Mouse (Mus musculus): ENCODE data around the gene Pde6d. TPM values are rescaled to one million over a fixed set of nuclear protein-coding genes. Genes with fewer than 3 reads are reported as not detected.

Gene Pde6d
- polyA plus RNA-seq, 1 experiment = 11.7 TPM

GRCm38 (mm10) chr1:86532362-86533051, 49.9 kb downstream of the Pde6d start:
- 26% methylated on average over 11 of the region's 11 CpGs for WGBS
- Histone ChIP-seq H3K27ac (ENCODE audit: insufficient read depth, low read length) (no peak overlapping the region), H3K36me3 (ENCODE audit: control insufficient read depth, insufficient read depth, low read length) (peaks cover 8% of the 10 kb centered on the region), H3K27me3 (ENCODE audit: control insufficient read depth, insufficient read depth, low read length) (no peaks in the 10 kb centered on the region), H3K4me3 (ENCODE audit: extremely low read depth, insufficient read depth, insufficient read length) (no peak overlapping the region), H3K4me1 (ENCODE audit: control insufficient read depth, insufficient read depth, insufficient read length) (peaks cover 4% of the 10 kb centered on the region; the same call in 1 of the 2 replicates)
- peak; percentile 82 to 92 for DNase-seq (ENCODE audit: low read depth in 1 of 2, low spot score in 2 of 2)
- TF ChIP-seq POLR2A (IDR thresholded peaks at IDR 0.05; ENCODE audit: low read depth, low read length) (no peak), CTCF (IDR thresholded peaks at IDR 0.05; ENCODE audit: extremely low read depth, insufficient read depth, insufficient read length, insufficient replicate concordance) (peak; percentile 84; the same call in 1 of the 2 replicates)

- no peaks in the 10 kb centered on the region for H3K27me3 ChIP-seq (ENCODE audit: control insufficient read depth, insufficient read depth, low read length)
- TF ChIP-seq POLR2A (IDR thresholded peaks at IDR 0.05; ENCODE audit: low read depth, low read length) = no peak
- no peak for TF ChIP-seq CTCF (IDR thresholded peaks at IDR 0.05; ENCODE audit: extremely low read depth, insufficient read depth, insufficient read length, insufficient replicate concordance)
- DNase-seq (ENCODE audit: low read depth in 1 of 2, low spot score in 2 of 2) = no peak
- H3K4me3 ChIP-seq (ENCODE audit: extremely low read depth, insufficient read depth, insufficient read length) = no peak overlapping the region
- H3K27ac ChIP-seq (ENCODE audit: insufficient read depth, low read length) = no peak overlapping the region
- peaks cover 4% of the 10 kb centered on the region; the same call in 1 of the 2 replicates for H3K4me1 ChIP-seq (ENCODE audit: control insufficient read depth, insufficient read depth, insufficient read length)
- H3K36me3 ChIP-seq (ENCODE audit: control insufficient read depth, insufficient read depth, low read length) = peaks cover 8% of the 10 kb centered on the region
- 38% methylated on average over 13 of the region's 13 CpGs for WGBS
Measured at GRCm38 (mm10) chr1:86531547-86532321, 50.7 kb downstream of the Pde6d start.

GRCm38 (mm10) chr1:86530871-86531546, 51.4 kb downstream of the Pde6d start:
- TF ChIP-seq POLR2A (IDR thresholded peaks at IDR 0.05; ENCODE audit: low read depth, low read length) (no peak), CTCF (IDR thresholded peaks at IDR 0.05; ENCODE audit: extremely low read depth, insufficient read depth, insufficient read length, insufficient replicate concordance) (no peak)
- WGBS = 53% methylated on average over 4 of the region's 4 CpGs
- Histone ChIP-seq H3K36me3 (ENCODE audit: control insufficient read depth, insufficient read depth, low read length) (peaks cover 8% of the 10 kb centered on the region), H3K27me3 (ENCODE audit: control insufficient read depth, insufficient read depth, low read length) (no peaks in the 10 kb centered on the region), H3K4me1 (ENCODE audit: control insufficient read depth, insufficient read depth, insufficient read length) (peaks cover 4% of the 10 kb centered on the region; the same call in 1 of the 2 replicates), H3K4me3 (ENCODE audit: extremely low read depth, insufficient read depth, insufficient read length) (no peak overlapping the region), H3K27ac (ENCODE audit: insufficient read depth, low read length) (no peak overlapping the region)
- DNase-seq (ENCODE audit: low read depth in 1 of 2, low spot score in 2 of 2) = no peak

DNA sequence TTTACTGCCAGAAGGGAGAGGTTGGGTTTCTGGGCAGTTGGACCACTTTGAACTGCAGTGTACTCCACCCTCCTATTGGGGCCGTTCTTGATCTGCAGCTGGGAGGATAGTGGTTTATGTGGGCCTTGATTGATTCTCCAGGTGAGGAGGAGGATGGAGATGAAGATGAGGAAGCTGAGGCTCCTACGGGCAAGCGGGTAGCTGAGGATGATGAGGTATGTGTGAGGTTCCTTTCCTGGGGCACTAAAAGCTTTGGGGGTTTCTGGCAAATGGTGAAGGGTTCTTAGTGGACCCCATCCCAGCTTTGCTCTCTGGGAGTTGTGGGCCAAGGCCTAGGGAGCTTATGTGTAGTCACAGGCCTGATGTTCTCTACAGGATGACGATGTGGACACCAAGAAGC, 52.8 kb downstream of the Pde6d start:
- Histone ChIP-seq H3K4me3 (ENCODE audit: extremely low read depth, insufficient read depth, insufficient read length) (no peak overlapping the region), H3K4me1 (ENCODE audit: control insufficient read depth, insufficient read depth, insufficient read length) (peaks cover 9% of the 10 kb centered on the region), H3K36me3 (ENCODE audit: control insufficient read depth, insufficient read depth, low read length) (peaks cover 8% of the 10 kb centered on the region), H3K27me3 (ENCODE audit: control insufficient read depth, insufficient read depth, low read length) (no peaks in the 10 kb centered on the region), H3K27ac (ENCODE audit: insufficient read depth, low read length) (no peak overlapping the region)
- TF ChIP-seq CTCF (IDR thresholded peaks at IDR 0.05; ENCODE audit: extremely low read depth, insufficient read depth, insufficient read length, insufficient replicate concordance) (no peak), POLR2A (IDR thresholded peaks at IDR 0.05; ENCODE audit: low read depth, low read length) (no peak)
- WGBS = 11% methylated on average over 4 of the region's 4 CpGs
- DNase-seq (ENCODE audit: low read depth in 1 of 2, low spot score in 2 of 2) = no peak

DNA sequence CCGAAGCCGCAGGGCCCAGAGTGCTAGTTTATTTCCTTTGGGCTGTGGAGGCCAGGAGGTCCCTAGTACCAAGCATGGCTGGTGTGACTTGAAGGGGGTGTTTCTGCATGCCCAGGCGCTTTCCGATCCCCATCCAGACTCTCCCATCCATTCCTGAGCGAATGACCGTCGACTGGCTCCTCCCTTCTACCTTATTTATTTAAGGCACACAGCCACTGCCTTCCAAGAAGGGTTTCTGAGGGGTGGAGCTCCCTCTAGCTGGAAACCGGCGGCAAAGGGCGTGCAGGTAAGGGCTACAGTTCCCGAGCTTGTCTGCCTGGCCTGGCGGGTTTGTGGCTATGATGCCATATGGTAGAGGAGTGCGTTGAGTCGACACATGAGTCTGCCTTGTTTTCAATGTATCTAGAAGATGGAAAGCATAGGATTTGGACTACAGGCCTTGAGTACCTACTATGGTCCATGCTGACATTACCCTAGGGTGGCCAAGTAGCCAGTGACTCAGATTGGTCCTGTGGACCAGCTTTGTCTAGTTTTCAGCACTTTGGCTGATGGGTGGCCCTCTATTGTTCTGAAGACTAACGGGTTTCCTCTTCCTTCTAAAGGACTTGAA, 53.8 kb downstream of the Pde6d start:
- peak in 1 of 2 experiments; percentile 40 for DNase-seq (ENCODE audit: low read depth in 1 of 2, low spot score in 2 of 2)
- 0 out of 2 replicates have a peak, but pooled peaks have one; percentile 11 for TF ChIP-seq CTCF (IDR thresholded peaks at IDR 0.05; ENCODE audit: extremely low read depth, insufficient read depth, insufficient read length, insufficient replicate concordance)
- no peak for TF ChIP-seq POLR2A (IDR thresholded peaks at IDR 0.05; ENCODE audit: low read depth, low read length)
- H3K27ac ChIP-seq (ENCODE audit: insufficient read depth, low read length) = peak overlapping the region; percentile 95
- no peaks in the 10 kb centered on the region for H3K27me3 ChIP-seq (ENCODE audit: control insufficient read depth, insufficient read depth, low read length)
- H3K4me1 ChIP-seq (ENCODE audit: control insufficient read depth, insufficient read depth, insufficient read length) = peaks cover 13% of the 10 kb centered on the region
- WGBS = under 1% methylated on average over 15 of the region's 15 CpGs
- H3K4me3 ChIP-seq (ENCODE audit: extremely low read depth, insufficient read depth, insufficient read length) = peak overlapping the region; percentile 94
- peaks cover 8% of the 10 kb centered on the region for H3K36me3 ChIP-seq (ENCODE audit: control insufficient read depth, insufficient read depth, low read length)
